Mouse (Mus musculus): ENCODE results near the gene Slc5a9. TPM values are rescaled to one million over a fixed set of nuclear protein-coding genes. Genes with fewer than 3 reads are reported as not detected.

The Slc5a9 gene
- total and polyA plus RNA-seq, 3 experiments: not detected

- Histone ChIP-seq H3K36me3 (ENCODE audit: control insufficient read depth in 1 of 2, insufficient read depth in 2 of 2, low read length in 2 of 2) (no peaks in the 10 kb centered on the region), H3K79me2 (ENCODE audit: control insufficient read depth, insufficient read depth, low read length, poor library complexity) (no peaks in the 10 kb centered on the region), H3K27me3 (ENCODE audit: control insufficient read depth in 1 of 2, insufficient read depth in 2 of 2, low read length in 2 of 2) (no peaks in the 10 kb centered on the region), H3K27ac (ENCODE audit: control insufficient read depth, low read depth, low read length) (no peak overlapping the region), H3K9ac (ENCODE audit: control insufficient read depth, low read depth, low read length, poor library complexity, severe bottlenecking) (no peak overlapping the region), H3K9me3 (replicated peaks; ENCODE audit: insufficient read depth, low read length) (no peaks in the 10 kb centered on the region), H3K4me3 (ENCODE audit: control insufficient read depth in 1 of 2, insufficient read depth in 1 of 2, low read depth in 2 of 2, low read length in 2 of 2) (no peak overlapping the region), H3K4me1 (ENCODE audit: control insufficient read depth in 1 of 2, insufficient read depth in 2 of 2, low read length in 2 of 2) (no peaks in the 10 kb centered on the region)
- TF ChIP-seq CTCF (IDR thresholded peaks at IDR 0.05 in 2 of 3, conservative IDR thresholded peaks at IDR 0.05 in 1 of 3; ENCODE audit: control insufficient read depth in 1 of 3, insufficient read depth in 1 of 3, low read depth in 2 of 3, low read length in 3 of 3, poor library complexity in 1 of 3, severe bottlenecking in 1 of 3): peak; percentile 46 to 80 (median 70)
- TF ChIP-seq SMC3 (IDR thresholded peaks at IDR 0.05; ENCODE audit: low read depth, low read length): peak; percentile 68
- TF ChIP-seq GATA1 (IDR thresholded peaks at IDR 0.05; ENCODE audit: low read depth, low read length): no peak
- TF ChIP-seq ZMIZ1 (IDR thresholded peaks at IDR 0.05; ENCODE audit: low read depth, low read length): no peak
- no peak for TF ChIP-seq ZNF384 (IDR thresholded peaks at IDR 0.05; ENCODE audit: low read depth, low read length)
- TF ChIP-seq TBP (IDR thresholded peaks at IDR 0.05; ENCODE audit: low read depth, low read length): no peak
- TF ChIP-seq ZC3H11A (IDR thresholded peaks at IDR 0.05; ENCODE audit: low read depth, low read length): peak; percentile 59
- no peak for TF ChIP-seq UBTF (IDR thresholded peaks at IDR 0.05; ENCODE audit: borderline replicate concordance, insufficient read depth, low read depth, low read length)
- TF ChIP-seq E2F4 (IDR thresholded peaks at IDR 0.05; ENCODE audit: borderline replicate concordance, low read depth, low read length): no peak
- TF ChIP-seq HCFC1 (IDR thresholded peaks at IDR 0.05; ENCODE audit: low read depth, low read length): no peak
- TF ChIP-seq RAD21 (IDR thresholded peaks at IDR 0.05; ENCODE audit: low read depth, low read length): peak; percentile 79
- peak; percentile 60 for DNase-seq (ENCODE audit: low read depth, low spot score)
These were observed 16.1 kb downstream of the Slc5a9 start for GRCm38 (mm10) chr4:111886607-111887006.

GRCm38 (mm10) chr4:111886018-111886417 is 16.7 kb downstream of the Slc5a9 start:
- Histone ChIP-seq H3K4me1 (ENCODE audit: control insufficient read depth in 1 of 2, insufficient read depth in 2 of 2, low read length in 2 of 2) (no peaks in the 10 kb centered on the region), H3K27ac (ENCODE audit: control insufficient read depth, low read depth, low read length) (no peak overlapping the region), H3K9ac (ENCODE audit: control insufficient read depth, low read depth, low read length, poor library complexity, severe bottlenecking) (no peak overlapping the region), H3K9me3 (replicated peaks; ENCODE audit: insufficient read depth, low read length) (no peaks in the 10 kb centered on the region), H3K27me3 (ENCODE audit: control insufficient read depth in 1 of 2, insufficient read depth in 2 of 2, low read length in 2 of 2) (no peaks in the 10 kb centered on the region), H3K79me2 (ENCODE audit: control insufficient read depth, insufficient read depth, low read length, poor library complexity) (no peaks in the 10 kb centered on the region), H3K4me3 (ENCODE audit: control insufficient read depth in 1 of 2, insufficient read depth in 1 of 2, low read depth in 2 of 2, low read length in 2 of 2) (peak overlapping the region; percentile 21 to 23; a peak in 3 of 4 replicates), H3K36me3 (ENCODE audit: control insufficient read depth in 1 of 2, insufficient read depth in 2 of 2, low read length in 2 of 2) (no peaks in the 10 kb centered on the region)
- TF ChIP-seq MAX (IDR thresholded peaks at IDR 0.05; ENCODE audit: low read length) (no peak), HCFC1 (IDR thresholded peaks at IDR 0.05; ENCODE audit: low read depth, low read length) (no peak), TAL1 (IDR thresholded peaks at IDR 0.05; ENCODE audit: low read length) (no peak), GATA1 (IDR thresholded peaks at IDR 0.05; ENCODE audit: low read depth, low read length) (no peak), ZC3H11A (IDR thresholded peaks at IDR 0.05; ENCODE audit: low read depth, low read length) (peak; percentile 46; the same call in 1 of the 2 replicates), BHLHE40 (IDR thresholded peaks at IDR 0.05; ENCODE audit: borderline replicate concordance, low read depth, low read length) (no peak), POLR2A (IDR thresholded peaks at IDR 0.05; ENCODE audit: control insufficient read depth in 1 of 2, insufficient read depth in 1 of 2, low read depth in 1 of 2, low read length in 2 of 2, poor library complexity in 1 of 2) (no peak), JUND (IDR thresholded peaks at IDR 0.05; ENCODE audit: low read depth, low read length) (no peak), MYC (IDR thresholded peaks at IDR 0.05; ENCODE audit: low read depth, low read length) (no peak), USF1 (IDR thresholded peaks at IDR 0.05; ENCODE audit: low read depth, low read length) (no peak), EP300 (IDR thresholded peaks at IDR 0.05; ENCODE audit: low read depth in 1 of 2, low read length in 2 of 2) (no peak), TBP (IDR thresholded peaks at IDR 0.05; ENCODE audit: low read depth, low read length) (no peak), GABPA (IDR thresholded peaks at IDR 0.05; ENCODE audit: low read depth, low read length) (no peak), ETS1 (IDR thresholded peaks at IDR 0.05; ENCODE audit: low read depth, low read length) (no peak), NRF1 (IDR thresholded peaks at IDR 0.05; ENCODE audit: insufficient read depth, low read depth, low read length, poor library complexity, severe bottlenecking) (no peak), MYB (IDR thresholded peaks at IDR 0.05; ENCODE audit: low read depth, low read length) (no peak), UBTF (IDR thresholded peaks at IDR 0.05; ENCODE audit: borderline replicate concordance, insufficient read depth, low read depth, low read length) (no peak), MAZ (IDR thresholded peaks at IDR 0.05; ENCODE audit: low read depth, low read length) (no peak), KAT2A (conservative IDR thresholded peaks at IDR 0.05; ENCODE audit: low read depth, low read length) (no peak), E2F4 (IDR thresholded peaks at IDR 0.05; ENCODE audit: borderline replicate concordance, low read depth, low read length) (no peak), SMC3 (IDR thresholded peaks at IDR 0.05; ENCODE audit: low read depth, low read length) (peak; percentile 63), RAD21 (IDR thresholded peaks at IDR 0.05; ENCODE audit: low read depth, low read length) (peak; percentile 61), ZKSCAN1 (IDR thresholded peaks at IDR 0.05; ENCODE audit: low read depth, low read length) (no peak), CTCF (IDR thresholded peaks at IDR 0.05 in 2 of 3, conservative IDR thresholded peaks at IDR 0.05 in 1 of 3; ENCODE audit: control insufficient read depth in 1 of 3, insufficient read depth in 1 of 3, low read depth in 2 of 3, low read length in 3 of 3, poor library complexity in 1 of 3, severe bottlenecking in 1 of 3) (peak; percentile 44 to 70 (median 61); a peak in 5 of 6 replicates), CHD2 (IDR thresholded peaks at IDR 0.05; ENCODE audit: low read length) (no peak)
- peak; percentile 60 for DNase-seq (ENCODE audit: low read depth, low spot score)
